Mouse (Mus musculus) intestine, embryonic 16.5 days (tissue): ENCODE measurements around the gene Elovl3. TPM values are rescaled to one million over a fixed set of nuclear protein-coding genes. Genes with fewer than 3 reads are reported as not detected.
"Not testable (repeated sequence)": the region's sequence is repeated elsewhere in the genome, so short reads cannot be mapped to it uniquely, and the experiment has no call there.

Experiments used
- ATAC-seq: fragments of 200-750 bp; cut with Nextera tagmentation; 2 replicates; pipeline ENCODE4 v1.8.0; 2017; ENCODE audit warnings: moderate TSS enrichment, moderate library complexity
- H3K27ac ChIP-seq: fragments of 300-500 bp; sonication (generic); 2 replicates; pipeline ENCODE4 v1.5.1; 2014; ENCODE audit warnings: mild to moderate bottlenecking, low read length
- H3K27me3 ChIP-seq: fragments of 300-500 bp; sonication (generic); replicated peaks from 2 replicates; pipeline ENCODE4 v1.6.1; 2014; ENCODE audit warnings: low read length, control low read depth, mixed read lengths; ENCODE audit not compliant: control insufficient read depth, insufficient read depth
- H3K36me3 ChIP-seq: fragments of 300-500 bp; sonication (generic); 2 replicates; pipeline ENCODE4 v1.6.1; 2014; ENCODE audit warnings: low read length, control low read depth; ENCODE audit not compliant: control insufficient read depth, insufficient read depth
- H3K4me1 ChIP-seq: fragments of 300-500 bp; sonication (generic); 2 replicates; pipeline ENCODE4 v1.6.1; 2014; ENCODE audit warnings: low read length, control low read depth, mixed read lengths; ENCODE audit not compliant: control insufficient read depth, insufficient read depth
- H3K4me2 ChIP-seq: fragments of 300-500 bp; sonication (generic); 2 replicates; pipeline ENCODE4 v1.6.1; 2014; ENCODE audit warnings: low read depth, low read length, control low read depth
- H3K4me3 ChIP-seq: fragments of 300-500 bp; sonication (generic); 2 replicates; pipeline ENCODE4 v1.5.1; 2014; ENCODE audit warnings: mild to moderate bottlenecking, low read length
- H3K9ac ChIP-seq: fragments of 300-500 bp; sonication (generic); 2 replicates; pipeline ENCODE4 v1.6.1; 2014; ENCODE audit warnings: low read depth, low read length
- H3K9me3 ChIP-seq: fragments of 300-500 bp; sonication (generic); 2 replicates; pipeline ENCODE4 v1.6.1; 2016; ENCODE audit warnings: low read length, control low read depth; ENCODE audit not compliant: control insufficient read depth
- WGBS: fragments of 180-500 bp; shearing (Covaris S2); extraction: QIAGEN DNeasy Blood & Tissue Kit; methylation state at CpG from one replicate; pipeline ENCODE4 v1.1.7; 2014; 5-methylcytosine and 5-hydroxymethylcytosine counted together
- polyA plus RNA-seq: library from polyadenylated mRNA; unstranded; fragments of >200 nt; fragmentation: Nextera tagmentation; extraction: Ambion mirVana; gene quantifications from 2 replicates; pipeline ENCODE4 v1.2.1, GENCODE M21; 2015

Gene Elovl3
- polyA plus RNA-seq, 1 experiment from 2014 or later, result not detected

DNA sequence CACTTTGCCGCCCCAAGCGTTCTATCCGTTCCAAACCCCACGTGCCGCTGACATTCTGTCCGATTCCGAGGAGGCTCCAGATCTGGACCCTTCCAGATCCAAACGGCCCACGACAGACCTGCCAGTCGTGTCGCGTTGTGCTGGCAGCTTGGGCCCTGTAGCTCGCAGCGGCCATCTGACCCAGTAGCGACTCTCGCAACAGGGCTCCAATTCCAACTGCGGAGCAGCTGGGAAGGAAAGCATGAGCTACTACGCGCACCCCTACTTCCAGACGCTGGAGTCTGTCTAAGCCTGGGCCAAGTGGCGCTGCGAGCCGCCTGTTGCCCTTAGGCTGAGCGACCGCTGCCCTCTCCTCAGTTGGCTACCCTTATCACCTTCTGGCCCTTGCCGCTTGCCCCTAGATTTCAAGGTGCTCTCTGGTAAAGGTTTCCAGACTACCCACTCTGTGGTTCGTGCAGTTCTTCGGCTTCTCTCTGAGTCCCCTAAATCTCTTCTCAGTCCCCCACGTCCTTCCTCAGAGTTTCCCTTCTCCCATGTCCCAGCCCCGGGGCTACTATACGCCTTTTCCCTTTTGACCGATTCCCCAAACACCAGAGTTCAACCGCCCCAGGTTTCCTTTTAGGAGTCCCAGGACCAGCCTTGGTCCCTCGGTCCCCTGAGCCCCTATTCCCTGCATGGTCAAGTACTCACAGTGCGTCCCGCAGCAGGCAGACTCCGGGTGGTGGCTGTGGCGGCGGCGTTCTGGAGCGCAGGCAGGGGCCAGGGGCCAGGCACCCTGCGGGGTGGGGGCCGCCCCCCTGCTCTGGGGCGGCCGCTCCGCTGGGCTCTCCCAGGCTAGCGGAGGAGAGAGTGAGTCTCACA lies 16.0 kb downstream of the Elovl3 start, which contains the start of gene Pitx3:
Gene Pitx3 (minus strand): TSS at position 816 of the 861 bp plus-strand sequence.
- Histone ChIP-seq H3K27me3 (peaks cover 53% of the 10 kb centered on the region), H3K9ac (peak within 1 kb of the TSS; percentile 52)

GRCm38 (mm10) chr19:46148372-46148760 lies 16.7 kb downstream of the Elovl3 start:
- H3K4me1 ChIP-seq, result peaks cover 17% of the 10 kb centered on the region
- under 1% methylated on average over 27 of the region's 27 CpGs for WGBS
- peak overlapping the region; percentile 57 for H3K4me3 ChIP-seq
- no peaks in the 10 kb centered on the region for H3K36me3 ChIP-seq
- no peaks in the 10 kb centered on the region for H3K9me3 ChIP-seq
- no peak overlapping the region for H3K27ac ChIP-seq
- peak overlapping the region; percentile 97 for H3K4me2 ChIP-seq
- peak; percentile 70 for ATAC-seq
- H3K9ac ChIP-seq, result peak overlapping the region; percentile 52
- peaks cover 50% of the 10 kb centered on the region for H3K27me3 ChIP-seq

More for the DNA sequence above, 16.0 kb downstream of the Elovl3 start, which contains the start of gene Pitx3:
- peak within 1 kb of the TSS; percentile 57 for H3K4me3 ChIP-seq
- WGBS, result 1% methylated on average over 47 of the region's 47 CpGs
- peak within 1 kb of the TSS; percentile 97 for H3K4me2 ChIP-seq
- ATAC-seq, result peak; percentile 12; the same call in 1 of the 2 replicates
- peaks cover 16% of the 10 kb centered on the region for H3K4me1 ChIP-seq
- H3K27ac ChIP-seq, result no peak within 1 kb of the TSS
- H3K36me3 ChIP-seq, result no peaks in the 10 kb centered on the region
- no peaks in the 10 kb centered on the region for H3K9me3 ChIP-seq

- Histone ChIP-seq H3K9me3 (no peaks in the 10 kb centered on the region), H3K4me2 (peak overlapping the region; percentile 97), H3K9ac (no peak overlapping the region), H3K27ac (no peak overlapping the region), H3K36me3 (no peaks in the 10 kb centered on the region), H3K4me3 (peak overlapping the region; percentile 57; the same call in 1 of the 2 replicates), H3K4me1 (peaks cover 24% of the 10 kb centered on the region), H3K27me3 (peaks cover 43% of the 10 kb centered on the region)
- WGBS, result 27% methylated on average over 12 of the region's 12 CpGs
- no peak for ATAC-seq
These were observed 17.4 kb downstream of the Elovl3 start for GRCm38 (mm10) chr19:46149091-46149490.

DNA sequence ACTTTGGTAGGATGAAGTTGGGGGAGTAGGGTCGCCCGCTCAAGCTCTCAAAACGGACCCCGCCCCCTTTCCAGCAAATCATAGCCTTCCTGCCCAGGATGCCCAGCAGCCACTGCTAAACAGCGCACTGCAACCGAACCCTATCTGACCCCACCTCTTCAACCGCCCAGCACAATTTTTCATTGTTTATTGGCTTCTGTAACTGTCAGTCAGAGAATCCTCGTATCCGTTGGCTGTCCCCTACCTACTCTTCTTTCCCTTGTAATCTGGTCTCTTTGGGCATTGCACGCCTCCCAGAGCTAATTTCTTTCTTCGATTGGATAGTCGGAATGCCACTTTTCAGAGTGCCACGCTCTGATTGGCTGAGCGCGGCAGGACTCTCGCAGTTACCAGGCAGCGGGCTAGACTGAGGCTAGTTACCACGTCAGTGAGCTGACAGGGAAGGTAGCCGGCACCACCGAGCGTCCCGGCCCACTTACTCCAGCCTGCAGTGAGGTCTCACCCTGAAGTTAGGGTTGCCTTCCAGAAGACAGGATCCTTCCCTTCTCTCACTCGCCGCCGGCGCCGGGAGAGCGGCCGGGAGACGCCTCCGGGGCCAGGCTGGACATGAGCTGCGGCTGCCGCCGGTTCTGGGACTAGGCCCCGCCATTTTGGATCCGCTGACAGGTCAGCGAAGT lies 20.6 kb downstream of the Elovl3 start, which contains the start of gene Gbf1:
Gene Gbf1 (plus strand): TSS at position 383 of the 677 bp plus-strand sequence.
- Histone ChIP-seq H3K4me3 (peak within 1 kb of the TSS; percentile 84), H3K4me1 (peaks cover 26% of the 10 kb centered on the region), H3K27ac (peak within 1 kb of the TSS; percentile 45), H3K4me2 (peak within 1 kb of the TSS; percentile 78), H3K36me3 (no peaks in the 10 kb centered on the region), H3K9ac (peak within 1 kb of the TSS; percentile 74), H3K9me3 (no peaks in the 10 kb centered on the region), H3K27me3 (peaks cover 24% of the 10 kb centered on the region)
- under 1% methylated on average over 37 of the region's 37 CpGs for WGBS
- peak; percentile 98 for ATAC-seq

- 93% methylated on average over 3 of the region's 3 CpGs for WGBS
- H3K9me3 ChIP-seq, result no peaks in the 10 kb centered on the region
- no peak overlapping the region for H3K9ac ChIP-seq
- no peaks in the 10 kb centered on the region for H3K27me3 ChIP-seq
- H3K4me1 ChIP-seq, result no peaks in the 10 kb centered on the region
- no peak overlapping the region for H3K4me3 ChIP-seq
- peaks cover 6% of the 10 kb centered on the region for H3K36me3 ChIP-seq
- ATAC-seq, result no peak
- no peak overlapping the region for H3K4me2 ChIP-seq
- H3K27ac ChIP-seq, result no peak overlapping the region
These were observed 34.3 kb downstream of the Elovl3 start for GRCm38 (mm10) chr19:46165950-46166349.

DNA sequence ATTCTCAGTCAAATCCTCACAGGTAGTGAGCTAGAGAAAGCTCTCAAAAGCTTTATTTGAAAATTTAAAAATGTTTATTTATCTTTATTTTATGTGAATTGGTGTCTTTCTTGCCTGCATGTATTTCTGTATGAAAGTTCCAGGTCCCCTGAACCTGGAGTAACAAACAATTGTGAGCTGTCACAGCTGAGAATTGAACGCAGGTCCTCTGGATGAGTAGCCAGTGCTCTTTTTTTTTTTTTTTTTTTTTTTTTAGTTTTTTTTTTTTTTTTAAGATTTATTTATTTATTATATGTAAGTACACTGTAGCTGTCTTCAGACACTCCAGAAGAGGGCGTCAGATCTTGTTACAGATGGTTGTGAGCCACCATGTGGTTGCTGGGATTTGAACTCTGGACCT lies 35.5 kb downstream of the Elovl3 start:
- WGBS, result 94% methylated on average over 1 of the region's 2 CpGs
- not testable (repeated sequence) for H3K9me3 ChIP-seq, H3K4me1 ChIP-seq, H3K27ac ChIP-seq, H3K4me2 ChIP-seq, ATAC-seq, H3K27me3 ChIP-seq, H3K9ac ChIP-seq, H3K4me3 ChIP-seq, H3K36me3 ChIP-seq

DNA sequence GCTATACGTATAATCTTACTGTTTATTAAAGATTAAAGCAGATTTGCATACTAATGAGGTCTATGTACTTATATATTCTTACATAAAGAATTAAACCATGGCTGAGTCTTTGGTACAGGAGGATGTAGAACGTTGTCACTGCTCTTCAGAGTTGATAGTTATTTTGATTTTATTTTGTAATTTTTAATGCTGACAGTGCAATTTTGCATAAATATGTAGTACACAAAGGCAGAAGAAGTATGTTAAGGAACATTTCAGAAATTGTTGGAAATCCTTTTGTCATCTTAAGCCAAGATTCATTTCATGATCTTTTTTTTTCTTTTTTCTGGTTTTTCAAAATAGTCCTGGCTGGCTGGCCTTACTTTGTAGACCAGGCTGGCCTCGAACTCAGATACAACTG lies 37.7 kb downstream of the Elovl3 start:
- Histone ChIP-seq H3K36me3 (peaks cover 6% of the 10 kb centered on the region), H3K4me2 (no peak overlapping the region), H3K27ac (no peak overlapping the region), H3K9me3 (no peaks in the 10 kb centered on the region), H3K4me3 (no peak overlapping the region), H3K27me3 (no peaks in the 10 kb centered on the region), H3K9ac (no peak overlapping the region), H3K4me1 (no peaks in the 10 kb centered on the region)
- ATAC-seq, result no peak
- WGBS, result 85% methylated on average over 3 of the region's 3 CpGs

GRCm38 (mm10) chr19:46169913-46170312 lies 38.2 kb downstream of the Elovl3 start:
- H3K36me3 ChIP-seq, result peaks cover 6% of the 10 kb centered on the region
- H3K4me3 ChIP-seq, result no peak overlapping the region
- no peak for ATAC-seq
- no peak overlapping the region for H3K9ac ChIP-seq
- no peaks in the 10 kb centered on the region for H3K9me3 ChIP-seq
- no peak overlapping the region for H3K27ac ChIP-seq
- no peaks in the 10 kb centered on the region for H3K27me3 ChIP-seq
- no peaks in the 10 kb centered on the region for H3K4me1 ChIP-seq
- H3K4me2 ChIP-seq, result no peak overlapping the region
- WGBS, result 67% methylated on average over 1 of the region's 1 CpGs

DNA sequence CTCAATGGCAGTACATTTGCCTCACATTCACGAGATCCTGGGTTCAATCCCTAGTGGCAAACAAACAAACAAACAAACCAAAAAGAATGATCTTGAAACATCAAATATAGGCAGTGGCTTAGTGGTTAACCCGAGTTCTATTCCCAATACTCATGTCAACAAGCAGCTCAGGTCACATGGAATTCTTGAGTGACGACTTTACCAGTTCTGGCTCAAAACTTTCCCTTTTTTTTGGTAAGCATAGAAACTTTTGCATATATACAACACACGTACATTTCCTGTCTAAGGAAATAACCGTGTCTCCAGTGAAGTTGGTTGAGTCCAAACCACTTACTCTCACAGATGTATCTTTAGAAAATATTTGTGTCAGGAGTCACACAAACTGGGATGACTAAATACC lies 40.8 kb downstream of the Elovl3 start:
- no peaks in the 10 kb centered on the region for H3K36me3 ChIP-seq
- no peak overlapping the region for H3K4me2 ChIP-seq
- ATAC-seq, result no peak
- H3K4me3 ChIP-seq, result no peak overlapping the region
- H3K27ac ChIP-seq, result no peak overlapping the region
- H3K27me3 ChIP-seq, result no peaks in the 10 kb centered on the region
- no peaks in the 10 kb centered on the region for H3K4me1 ChIP-seq
- 69% methylated on average over 5 of the region's 5 CpGs for WGBS
- no peak overlapping the region for H3K9ac ChIP-seq
- no peaks in the 10 kb centered on the region for H3K9me3 ChIP-seq
